Mouse (Mus musculus) G1E (cell line): Measurements from ENCODE around the gene Rhbdd2. TPM values are rescaled to one million over a fixed set of nuclear protein-coding genes. Genes with fewer than 3 reads are reported as not detected.
A peak's percentile ranks its signal among the peaks of the same experiment; 100 is the strongest.

Experiments
- ATAC-seq: 2 replicates; pipeline ENCODE4 v1.8.0; 2016; ENCODE audit warnings: mild to moderate bottlenecking; ENCODE audit not compliant: insufficient number of reproducible peaks, poor library complexity, low FRiP score, severe bottlenecking; ENCODE audit errors: extremely low read depth
- DNase-seq: peaks from one replicate; pipeline ENCODE4 v3.0.0; 2012; ENCODE audit warnings: low spot score
- H3K27me3 ChIP-seq: 2 replicates; pipeline ENCODE4 v1.6.1; 2012; ENCODE audit warnings: mild to moderate bottlenecking, low read length, inconsistent platforms; ENCODE audit not compliant: insufficient read depth
- H3K36me3 ChIP-seq: replicated peaks from 2 replicates; pipeline ENCODE3; 2012; ENCODE audit warnings: mild to moderate bottlenecking, inconsistent platforms
- H3K4me1 ChIP-seq: 2 replicates; pipeline ENCODE4 v1.6.1; 2012; ENCODE audit warnings: low read depth, low read length, inconsistent platforms, mixed read lengths; ENCODE audit not compliant: insufficient read depth
- H3K4me3 ChIP-seq: 2 replicates; pipeline ENCODE4 v1.5.1; 2012; ENCODE audit warnings: low read depth, mild to moderate bottlenecking, inconsistent platforms, low read length, moderate library complexity, mixed read lengths
- H3K9me3 ChIP-seq: replicated peaks from 2 replicates; pipeline ENCODE4 v1.6.1; 2012; ENCODE audit warnings: inconsistent platforms
- CTCF ChIP-seq: IDR thresholded peaks from 2 replicates; pipeline ENCODE4 v1.5.1; 2012; ENCODE audit warnings: low read depth, low read length, inconsistent platforms, mixed read lengths
- GATA1 ChIP-seq: IDR thresholded peaks from 2 replicates; pipeline ENCODE4 v1.6.1; 2012; ENCODE audit warnings: borderline replicate concordance, low read length, inconsistent platforms, mixed read lengths
- GATA2 ChIP-seq: IDR thresholded peaks from 2 replicates; pipeline ENCODE4 v1.6.1; 2012; ENCODE audit warnings: low read depth, low read length, inconsistent platforms, borderline replicate concordance
- POLR2AphosphoS5 ChIP-seq: IDR thresholded peaks from 2 replicates; pipeline ENCODE4 v1.6.1; 2012; ENCODE audit warnings: low read depth, low read length, inconsistent platforms; ENCODE audit not compliant: insufficient replicate concordance
- TAL1 ChIP-seq: conservative IDR thresholded peaks from 2 replicates; pipeline ENCODE4 v1.6.1; 2012; ENCODE audit warnings: low read depth, low read length, inconsistent platforms, mixed read lengths
- polyA plus RNA-seq: library from polyadenylated mRNA; stranded (reverse); fragments of >175 nt; gene quantifications from 2 replicates; pipeline ENCODE4 v1.2.3, GENCODE M21; 2012
- total RNA-seq, 2 experiments: library from RNA; stranded (forward) in 1 of 2; stranded (reverse) in 1 of 2; fragments of 200-1000 nt in 1 of 2; fragments of >200 nt in 1 of 2; fragmentation: Nextera tagmentation in 1 of 2; gene quantifications; 2 replicates each; pipeline ENCODE4 v1.2.3; 2014 to 2017

The Rhbdd2 gene
- total and polyA plus RNA-seq, 3 experiments: 6.3 to 21.1 (median 9.8) TPM

DNA sequence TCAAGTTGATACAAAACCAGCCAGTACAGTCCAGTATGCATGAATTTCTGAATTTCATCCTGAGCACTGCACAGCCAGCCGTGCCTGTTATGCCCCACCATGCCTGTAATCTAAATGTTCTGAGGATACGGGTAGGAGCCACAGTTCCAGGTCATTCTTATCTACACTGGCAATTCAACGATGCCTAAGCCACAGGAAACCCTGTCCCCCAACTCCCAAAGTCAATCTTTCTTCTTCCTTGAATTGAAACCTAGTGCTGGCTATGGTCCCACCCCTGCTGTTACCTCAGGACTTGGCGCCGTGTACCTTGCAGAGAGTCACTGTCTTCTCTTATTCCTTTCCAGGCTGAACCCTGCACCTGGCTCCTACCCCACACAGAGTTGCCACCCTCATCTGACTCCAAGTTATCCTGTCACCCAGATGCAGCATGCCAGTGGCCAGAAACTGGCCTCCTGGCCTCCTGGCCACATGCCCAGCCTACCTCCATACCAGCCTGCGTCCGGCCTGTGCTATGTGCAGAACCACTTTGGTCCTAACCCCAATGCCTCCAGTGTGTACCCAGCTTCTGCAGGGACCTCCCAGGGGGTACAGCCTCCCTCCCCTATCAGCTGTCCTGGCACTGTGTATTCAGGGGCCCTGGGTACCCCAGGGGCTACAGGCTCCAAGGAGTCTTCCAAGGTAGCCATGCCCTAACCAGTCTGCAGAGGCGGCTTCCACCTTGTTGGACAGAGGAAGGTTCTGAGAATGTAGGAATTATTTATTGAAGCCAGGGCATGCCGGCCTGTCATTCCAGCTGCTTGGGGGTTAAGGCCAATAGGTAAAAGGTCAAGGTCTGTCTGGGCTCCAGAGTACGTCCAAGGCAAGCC is 10.5 kb downstream of the Rhbdd2 start:
- Histone ChIP-seq H3K27me3 (no peaks in the 10 kb centered on the region; the same call in 1 of the 2 replicates), H3K4me1 (peaks cover 18% of the 10 kb centered on the region), H3K9me3 (no peaks in the 10 kb centered on the region)

DNA sequence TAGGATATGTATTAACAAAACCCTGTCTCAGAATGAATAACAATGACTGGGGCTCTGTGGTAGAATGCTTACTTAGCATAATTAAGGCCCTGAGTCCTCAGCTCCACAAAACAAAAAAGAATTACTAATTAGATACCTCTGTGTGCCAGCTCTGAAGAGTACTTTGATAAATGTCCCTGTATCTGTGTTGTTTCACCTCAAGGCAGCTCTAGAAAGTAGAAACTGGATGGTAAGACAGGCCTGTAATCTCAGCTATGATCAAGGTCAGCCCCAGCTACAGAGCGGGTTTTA is 11.1 kb downstream of the Rhbdd2 start:
- Histone ChIP-seq H3K27me3 (no peaks in the 10 kb centered on the region; the same call in 1 of the 2 replicates), H3K4me3 (no peak overlapping the region), H3K4me1 (peaks cover 22% of the 10 kb centered on the region), H3K9me3 (no peaks in the 10 kb centered on the region), H3K36me3 (peaks cover 43% of the 10 kb centered on the region)
- TF ChIP-seq GATA2 (no peak), CTCF (no peak), POLR2AphosphoS5 (no peak), GATA1 (no peak), TAL1 (no peak)
- DNase-seq: no peak
- ATAC-seq: no peak

More for the DNA sequence above, 10.5 kb downstream of the Rhbdd2 start:
- peaks cover 49% of the 10 kb centered on the region for H3K36me3 ChIP-seq
- DNase-seq (peak; percentile 25), ATAC-seq (peak; percentile 59; the same call in 1 of the 2 replicates)
- TF ChIP-seq CTCF: no peak
- TF ChIP-seq GATA2: no peak
- no peak for TF ChIP-seq GATA1
- no peak for TF ChIP-seq TAL1
- TF ChIP-seq POLR2AphosphoS5: no peak
- no peak overlapping the region for H3K4me3 ChIP-seq

GRCm38 (mm10) chr5:135643869-135644268 is 11.5 kb downstream of the Rhbdd2 start:
- no peak for ATAC-seq
- peaks cover 26% of the 10 kb centered on the region for H3K4me1 ChIP-seq
- H3K4me3 ChIP-seq: no peak overlapping the region
- DNase-seq: no peak
- peaks cover 39% of the 10 kb centered on the region for H3K36me3 ChIP-seq
- no peaks in the 10 kb centered on the region; the same call in 1 of the 2 replicates for H3K27me3 ChIP-seq
- no peaks in the 10 kb centered on the region for H3K9me3 ChIP-seq
- TF ChIP-seq GATA1 (no peak), GATA2 (no peak), POLR2AphosphoS5 (no peak), CTCF (no peak), TAL1 (no peak)

GRCm38 (mm10) chr5:135645330-135645729 is 12.9 kb downstream of the Rhbdd2 start:
- Histone ChIP-seq H3K27me3 (no peaks in the 10 kb centered on the region; the same call in 1 of the 2 replicates), H3K9me3 (no peaks in the 10 kb centered on the region), H3K36me3 (peaks cover 26% of the 10 kb centered on the region), H3K4me1 (peaks cover 22% of the 10 kb centered on the region), H3K4me3 (no peak overlapping the region)
- DNase-seq (no peak), ATAC-seq (no peak)
- no peak for TF ChIP-seq TAL1
- no peak for TF ChIP-seq CTCF
- no peak for TF ChIP-seq GATA1
- TF ChIP-seq POLR2AphosphoS5: no peak
- no peak for TF ChIP-seq GATA2

DNA sequence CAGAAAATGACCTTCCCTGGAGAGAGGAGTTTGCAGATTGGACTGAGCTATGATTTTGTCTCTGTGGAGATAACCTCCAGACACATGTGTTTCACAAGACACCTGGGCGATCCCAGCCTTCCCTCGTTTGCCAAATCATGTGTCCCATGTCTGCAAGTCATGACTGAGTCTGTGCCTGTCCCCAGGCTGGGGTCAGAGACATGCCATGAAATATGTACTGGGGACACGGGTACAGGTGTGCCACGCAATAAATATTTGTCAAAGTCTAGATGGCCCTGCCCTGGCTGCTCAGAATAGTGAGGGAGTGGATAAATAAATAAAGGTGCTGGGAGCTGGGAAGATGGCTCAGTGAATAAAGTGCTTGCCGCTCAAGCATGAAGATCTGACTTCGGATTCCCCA is 13.6 kb downstream of the Rhbdd2 start:
- no peaks in the 10 kb centered on the region; the same call in 1 of the 2 replicates for H3K27me3 ChIP-seq
- H3K36me3 ChIP-seq: peaks cover 20% of the 10 kb centered on the region
- DNase-seq (no peak), ATAC-seq (no peak)
- H3K4me1 ChIP-seq: peaks cover 22% of the 10 kb centered on the region
- no peaks in the 10 kb centered on the region for H3K9me3 ChIP-seq
- no peak for TF ChIP-seq GATA2
- TF ChIP-seq CTCF: no peak
- no peak for TF ChIP-seq GATA1
- TF ChIP-seq TAL1: no peak
- TF ChIP-seq POLR2AphosphoS5: no peak
- H3K4me3 ChIP-seq: no peak overlapping the region
